Mouse (Mus musculus) myocyte (in vitro differentiated cells): ENCODE data around the gene A530016L24Rik. TPM values are rescaled to one million over a fixed set of nuclear protein-coding genes. Genes with fewer than 3 reads are reported as not detected.

Experiments used
- H3K27me3 ChIP-seq: one replicate; pipeline ENCODE4 v1.6.1; 2011; ENCODE audit not compliant: control insufficient read depth, insufficient read depth, insufficient read length
- H3K36me3 ChIP-seq: one replicate; pipeline ENCODE4 v1.6.1; 2011; ENCODE audit not compliant: control insufficient read depth, insufficient read depth
- H3K4me2 ChIP-seq: one replicate; pipeline ENCODE4 v1.6.1; 2011; ENCODE audit warnings: low read depth, control low read depth
- H3K4me3 ChIP-seq: one replicate; pipeline ENCODE4 v1.5.1; 2011; ENCODE audit warnings: mild to moderate bottlenecking, control low read depth, moderate library complexity
- H3K79me2 ChIP-seq: one replicate; pipeline ENCODE4 v1.6.1; 2011; ENCODE audit not compliant: control insufficient read depth, insufficient read depth
- H3ac ChIP-seq: one replicate; pipeline ENCODE4 v1.6.1; 2011; ENCODE audit not compliant: control insufficient read depth, insufficient read length
- CEBPB ChIP-seq: IDR thresholded peaks from 2 replicates; pipeline ENCODE4 v1.6.1; 2011; ENCODE audit warnings: mild to moderate bottlenecking, moderate library complexity; ENCODE audit not compliant: poor library complexity, insufficient read depth, severe bottlenecking
- E2F4 ChIP-seq: IDR thresholded peaks from one replicate; pipeline ENCODE4 v1.6.1; 2011; ENCODE audit warnings: mild to moderate bottlenecking, control low read depth, moderate library complexity; ENCODE audit not compliant: insufficient read depth
- MAX ChIP-seq: IDR thresholded peaks from one replicate; pipeline ENCODE4 v1.6.1; 2011; ENCODE audit warnings: low read depth, mild to moderate bottlenecking, control low read depth
- MYOD1 ChIP-seq, 3 experiments: IDR thresholded peaks; one replicate each; pipeline ENCODE4 v1.6.1; 2011; ENCODE audit warnings: control low read depth in 2 of 3, low read depth in 2 of 3, mild to moderate bottlenecking in 2 of 3, moderate library complexity in 1 of 3; ENCODE audit not compliant: insufficient read length in 2 of 3, control insufficient read depth in 1 of 3
- MYOG ChIP-seq, 3 experiments: IDR thresholded peaks; one replicate each; pipeline ENCODE4 v1.6.1; 2011; ENCODE audit warnings: control low read depth in 2 of 3, low read depth in 2 of 3, mild to moderate bottlenecking in 2 of 3; ENCODE audit not compliant: insufficient read length in 2 of 3, control insufficient read depth in 1 of 3, insufficient read depth in 1 of 3
- POLR2A ChIP-seq: IDR thresholded peaks from one replicate; pipeline ENCODE4 v1.6.1; 2011; ENCODE audit warnings: low read depth, mild to moderate bottlenecking, control low read depth, moderate library complexity; ENCODE audit not compliant: insufficient read length
- POLR2AphosphoS2 ChIP-seq: IDR thresholded peaks from one replicate; pipeline ENCODE4 v1.6.1; 2011; ENCODE audit warnings: low read depth, control low read depth; ENCODE audit not compliant: insufficient read length
- REST ChIP-seq: IDR thresholded peaks from one replicate; pipeline ENCODE4 v1.6.1; 2011; ENCODE audit warnings: mild to moderate bottlenecking, control low read depth, moderate library complexity; ENCODE audit not compliant: insufficient read depth, insufficient read length
- SRF ChIP-seq: IDR thresholded peaks from one replicate; pipeline ENCODE4 v1.6.1; 2011; ENCODE audit warnings: low read depth; ENCODE audit not compliant: control insufficient read depth, insufficient read length
- TCF12 ChIP-seq: IDR thresholded peaks from one replicate; pipeline ENCODE4 v1.6.1; 2011; ENCODE audit warnings: mild to moderate bottlenecking, control low read depth; ENCODE audit not compliant: poor library complexity, insufficient read depth, severe bottlenecking
- TCF3 ChIP-seq: IDR thresholded peaks from one replicate; pipeline ENCODE4 v1.6.1; 2011; ENCODE audit warnings: low read depth, control low read depth; ENCODE audit not compliant: insufficient read length
- USF1 ChIP-seq: IDR thresholded peaks from one replicate; pipeline ENCODE4 v1.6.1; 2011; ENCODE audit warnings: low read depth, mild to moderate bottlenecking, control low read depth, moderate library complexity
- polyA plus RNA-seq: library from polyadenylated mRNA; unstranded; fragments of >200 nt; fragmentation: generic; extraction: Trizol; gene quantifications from one replicate; pipeline ENCODE4 v1.2.1, GENCODE M21; 2012; ENCODE audit warnings: missing spikeins

A530016L24Rik gene
- polyA plus RNA-seq, 1 experiment: 0.05 TPM

DNA sequence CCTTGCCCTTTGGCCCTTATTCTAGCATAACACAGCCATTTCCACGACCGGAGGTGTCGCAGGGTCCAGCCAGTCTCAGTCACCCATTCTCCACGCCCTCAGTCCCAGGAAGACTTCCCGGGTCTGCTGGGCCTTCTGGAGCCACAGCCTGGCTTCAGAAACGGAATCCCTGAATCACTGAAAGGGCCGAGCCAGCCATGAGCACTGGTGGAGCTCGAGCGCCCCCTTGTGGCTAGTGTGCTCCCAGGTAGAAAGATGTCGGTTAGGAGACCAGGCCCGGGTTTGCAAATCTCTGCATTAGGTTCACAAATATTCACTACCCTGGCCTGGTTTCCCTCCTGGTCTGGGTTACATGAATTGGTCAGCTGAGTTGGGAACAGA lies 53.7 kb downstream of the A530016L24Rik start:
- Histone ChIP-seq H3K27me3 (peaks cover 20% of the 10 kb centered on the region), H3ac (no peak overlapping the region), H3K4me2 (no peak overlapping the region), H3K36me3 (no peaks in the 10 kb centered on the region), H3K4me3 (no peak overlapping the region), H3K79me2 (no peaks in the 10 kb centered on the region)
- TF ChIP-seq POLR2A (no peak), TCF12 (no peak), REST (no peak), TCF3 (no peak), SRF (no peak), CEBPB (no peak), MAX (no peak), MYOG (IDR thresholded peaks at IDR 0.05; ENCODE audit: control insufficient read depth in 1 of 3, insufficient read depth in 1 of 3, insufficient read length in 2 of 3, low read depth in 2 of 3) (no peak), E2F4 (no peak), MYOD1 (IDR thresholded peaks at IDR 0.05; ENCODE audit: control insufficient read depth in 1 of 3, insufficient read length in 2 of 3, low read depth in 2 of 3) (no peak), USF1 (no peak), POLR2AphosphoS2 (no peak)

DNA sequence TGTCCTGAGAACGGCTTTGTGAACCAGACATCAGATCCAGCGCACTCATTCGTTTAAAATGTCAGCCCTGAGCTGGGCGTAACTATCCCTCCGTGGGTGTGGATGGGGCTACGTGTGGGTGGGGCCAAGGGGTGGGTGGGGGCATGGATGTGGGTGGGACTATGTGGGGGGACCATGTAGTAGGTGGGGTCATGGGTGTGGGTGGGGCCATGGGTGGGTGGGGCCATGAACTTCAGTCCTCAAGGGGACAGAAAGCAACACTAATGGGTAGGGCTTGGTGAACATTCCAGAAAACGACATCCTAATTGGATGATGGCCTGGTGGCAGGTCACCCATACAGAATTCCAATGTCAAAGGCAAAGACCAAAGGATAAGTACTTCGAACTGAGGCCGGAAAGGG lies 54.7 kb downstream of the A530016L24Rik start:
- Histone ChIP-seq H3K36me3 (no peaks in the 10 kb centered on the region), H3K79me2 (no peaks in the 10 kb centered on the region), H3K4me2 (no peak overlapping the region), H3ac (no peak overlapping the region), H3K4me3 (no peak overlapping the region), H3K27me3 (peaks cover 16% of the 10 kb centered on the region)
- TF ChIP-seq CEBPB: no peak
- no peak for TF ChIP-seq SRF
- no peak for TF ChIP-seq TCF12
- no peak for TF ChIP-seq USF1
- TF ChIP-seq E2F4: no peak
- TF ChIP-seq MYOD1 (IDR thresholded peaks at IDR 0.05; ENCODE audit: control insufficient read depth in 1 of 3, insufficient read length in 2 of 3, low read depth in 2 of 3): no peak
- no peak for TF ChIP-seq POLR2AphosphoS2
- TF ChIP-seq MYOG (IDR thresholded peaks at IDR 0.05; ENCODE audit: control insufficient read depth in 1 of 3, insufficient read depth in 1 of 3, insufficient read length in 2 of 3, low read depth in 2 of 3): no peak
- TF ChIP-seq POLR2A: no peak
- TF ChIP-seq TCF3: no peak
- TF ChIP-seq MAX: no peak

DNA sequence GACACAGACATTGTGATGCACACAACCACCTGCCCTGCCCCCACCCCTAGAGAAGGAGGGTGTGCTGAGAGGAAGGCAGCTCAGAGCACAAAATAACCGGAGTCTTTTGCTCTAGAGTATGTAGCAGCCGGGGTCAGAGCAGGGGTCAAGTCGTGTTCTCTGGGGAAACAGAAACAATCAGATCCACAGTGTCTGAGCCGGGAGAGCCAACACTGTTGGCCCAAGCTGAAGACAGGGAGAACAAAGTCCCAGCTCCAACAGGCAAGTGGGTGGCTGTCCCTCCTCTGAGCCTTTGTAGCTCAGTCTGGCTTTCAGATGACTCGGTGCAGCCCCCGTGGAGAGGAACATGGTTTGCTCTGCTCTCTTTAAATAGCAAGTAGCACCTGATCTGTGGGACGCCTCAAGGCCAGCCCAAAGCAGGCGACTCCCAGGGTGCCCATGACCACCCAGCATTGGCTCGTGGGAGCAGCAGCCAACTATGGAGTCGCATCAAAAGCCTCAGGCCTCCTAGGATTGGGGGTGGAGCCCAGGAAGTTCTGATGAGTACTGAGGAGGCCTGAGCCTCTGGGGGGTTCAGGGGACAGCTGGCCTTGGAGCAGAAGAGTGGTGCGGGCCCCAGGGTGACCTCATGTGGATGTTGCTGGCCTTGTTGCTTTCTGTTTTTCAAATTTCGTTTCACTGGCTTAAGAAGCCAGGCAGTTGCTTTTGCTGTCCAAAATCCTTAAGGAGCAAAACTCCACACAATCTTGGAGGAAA lies 55.9 kb downstream of the A530016L24Rik start:
- TF ChIP-seq CEBPB (no peak), SRF (no peak), MAX (no peak)
- H3K4me2 ChIP-seq: no peak overlapping the region
- H3K36me3 ChIP-seq: no peaks in the 10 kb centered on the region
- H3K79me2 ChIP-seq: no peaks in the 10 kb centered on the region
- no peak overlapping the region for H3ac ChIP-seq
- peaks cover 11% of the 10 kb centered on the region for H3K27me3 ChIP-seq
- H3K4me3 ChIP-seq: no peak overlapping the region

DNA sequence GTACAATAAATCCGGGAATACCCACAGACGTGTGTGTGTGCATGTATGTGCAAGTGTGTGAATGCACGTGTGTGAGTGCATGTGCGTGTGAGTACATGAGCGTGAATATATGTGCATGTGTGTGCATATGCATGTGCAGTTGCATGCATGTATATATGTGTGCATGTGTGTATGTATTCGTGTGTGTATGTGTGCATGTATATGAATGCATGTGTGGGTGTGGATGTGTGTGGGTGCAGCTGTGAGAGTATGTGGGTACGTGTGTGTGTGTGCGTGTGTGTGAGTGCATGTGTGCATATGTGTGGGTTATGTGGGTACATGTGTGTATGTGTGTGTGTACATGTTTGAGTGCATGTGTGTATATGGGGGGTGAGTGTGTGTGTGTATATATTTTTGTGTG lies 56.9 kb downstream of the A530016L24Rik start:
- no peak overlapping the region for H3ac ChIP-seq
- no peaks in the 10 kb centered on the region for H3K36me3 ChIP-seq
- H3K27me3 ChIP-seq: peaks cover 8% of the 10 kb centered on the region
- no peak overlapping the region for H3K4me2 ChIP-seq
- no peak overlapping the region for H3K4me3 ChIP-seq
- H3K79me2 ChIP-seq: no peaks in the 10 kb centered on the region
- no peak for TF ChIP-seq CEBPB
- no peak for TF ChIP-seq POLR2AphosphoS2
- TF ChIP-seq REST: no peak
- no peak for TF ChIP-seq POLR2A
- TF ChIP-seq MAX: no peak
- TF ChIP-seq MYOG (IDR thresholded peaks at IDR 0.05; ENCODE audit: control insufficient read depth in 1 of 3, insufficient read depth in 1 of 3, insufficient read length in 2 of 3, low read depth in 2 of 3): no peak
- TF ChIP-seq E2F4: no peak
- TF ChIP-seq MYOD1 (IDR thresholded peaks at IDR 0.05; ENCODE audit: control insufficient read depth in 1 of 3, insufficient read length in 2 of 3, low read depth in 2 of 3): no peak

DNA sequence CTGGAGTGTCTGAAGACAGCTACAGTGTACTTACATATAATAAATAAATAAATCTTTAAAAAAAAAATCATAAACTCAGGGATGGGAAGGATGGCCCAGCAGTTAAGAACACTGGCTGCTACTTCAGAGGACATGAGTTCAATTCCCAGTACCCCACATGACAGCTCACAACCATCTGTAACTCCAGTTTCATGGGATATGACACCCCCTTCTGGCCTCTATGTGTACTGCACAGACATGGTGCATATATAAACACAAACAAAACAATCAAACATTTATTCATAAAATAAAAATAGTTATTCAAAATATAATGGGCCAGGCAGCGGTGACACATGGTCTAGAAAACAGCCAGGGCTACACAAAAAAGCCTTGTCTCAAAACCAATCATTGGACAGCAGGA lies 60.0 kb downstream of the A530016L24Rik start:
- Histone ChIP-seq H3ac (no peak overlapping the region), H3K27me3 (no peaks in the 10 kb centered on the region)
- TF ChIP-seq USF1 (no peak), MYOD1 (IDR thresholded peaks at IDR 0.05; ENCODE audit: control insufficient read depth in 1 of 3, insufficient read length in 2 of 3, low read depth in 2 of 3) (no peak), SRF (no peak), REST (no peak), MAX (no peak), MYOG (IDR thresholded peaks at IDR 0.05; ENCODE audit: control insufficient read depth in 1 of 3, insufficient read depth in 1 of 3, insufficient read length in 2 of 3, low read depth in 2 of 3) (no peak), TCF12 (no peak), POLR2A (no peak), POLR2AphosphoS2 (no peak), E2F4 (no peak), CEBPB (no peak), TCF3 (no peak)

More for the DNA sequence above, 60.0 kb downstream of the A530016L24Rik start:
- no peaks in the 10 kb centered on the region for H3K79me2 ChIP-seq
- no peaks in the 10 kb centered on the region for H3K36me3 ChIP-seq
- no peak overlapping the region for H3K4me2 ChIP-seq
- H3K4me3 ChIP-seq: no peak overlapping the region
